Mouse (Mus musculus) C2C12 (cell line): ENCODE measurements around the gene Gng7. TPM values are rescaled to one million over a fixed set of nuclear protein-coding genes. Genes with fewer than 3 reads are reported as not detected.
"Not testable (repeated sequence)": the region's sequence is repeated elsewhere in the genome, so short reads cannot be mapped to it uniquely, and the experiment has no call there.

Experiments
- H3K27me3 ChIP-seq: one replicate; pipeline ENCODE4 v1.6.1; 2011; ENCODE audit not compliant: control insufficient read depth, insufficient read depth, insufficient read length
- H3K36me3 ChIP-seq: one replicate; pipeline ENCODE4 v1.6.1; 2011; ENCODE audit not compliant: control insufficient read depth, insufficient read depth
- H3K4me3 ChIP-seq: one replicate; pipeline ENCODE4 v1.5.1; 2011; ENCODE audit warnings: mild to moderate bottlenecking, control low read depth; ENCODE audit not compliant: poor library complexity, insufficient read depth, severe bottlenecking
- H3K79me2 ChIP-seq: one replicate; pipeline ENCODE4 v1.6.1; 2011; ENCODE audit not compliant: control insufficient read depth, insufficient read depth
- H3K79me3 ChIP-seq: one replicate; pipeline ENCODE4 v1.6.1; 2011; ENCODE audit warnings: low read depth, control low read depth
- H3ac ChIP-seq: one replicate; pipeline ENCODE3; 2011; ENCODE audit warnings: low read depth; ENCODE audit not compliant: control insufficient read depth, insufficient read length
- CEBPB ChIP-seq: IDR thresholded peaks from one replicate; pipeline ENCODE4 v1.6.1; 2011; ENCODE audit warnings: low read depth, mild to moderate bottlenecking, control low read depth, moderate library complexity
- CTCF ChIP-seq: IDR thresholded peaks from one replicate; pipeline ENCODE4 v1.5.1; 2011; ENCODE audit not compliant: control insufficient read depth, insufficient read depth, insufficient read length
- FOSL1 ChIP-seq: IDR thresholded peaks from one replicate; pipeline ENCODE4 v1.8.0; 2011; ENCODE audit warnings: mild to moderate bottlenecking, low read length; ENCODE audit not compliant: poor library complexity, insufficient read depth, severe bottlenecking
- MAX ChIP-seq: IDR thresholded peaks from one replicate; pipeline ENCODE4 v1.6.1; 2011; ENCODE audit warnings: mild to moderate bottlenecking, control low read depth
- MYOD1 ChIP-seq: IDR thresholded peaks from one replicate; pipeline ENCODE4 v1.6.1; 2011; ENCODE audit warnings: low read depth; ENCODE audit not compliant: control insufficient read depth, insufficient read length
- MYOG ChIP-seq: IDR thresholded peaks from one replicate; pipeline ENCODE4 v1.6.1; 2011; ENCODE audit not compliant: control insufficient read depth, insufficient read length; ENCODE audit errors: extremely low read depth
- USF1 ChIP-seq: IDR thresholded peaks from one replicate; pipeline ENCODE4 v1.6.1; 2011; ENCODE audit warnings: low read depth, mild to moderate bottlenecking, control low read depth, moderate library complexity
- polyA plus RNA-seq: library from polyadenylated mRNA; unstranded; fragments of >200 nt; fragmentation: generic; extraction: Trizol; gene quantifications from one replicate; pipeline ENCODE4 v1.2.1, GENCODE M21; 2012; ENCODE audit warnings: missing spikeins

Gene Gng7
- polyA plus RNA-seq, 1 experiment, result 0.25 TPM

GRCm38 (mm10) chr10:81055169-81055568 is 40.4 kb upstream of the Gng7 start:
- H3K79me2 ChIP-seq, result peaks cover 81% of the 10 kb centered on the region
- H3ac ChIP-seq, result no peak overlapping the region
- no peak overlapping the region for H3K4me3 ChIP-seq
- H3K79me3 ChIP-seq, result peaks cover 67% of the 10 kb centered on the region
- no peaks in the 10 kb centered on the region for H3K27me3 ChIP-seq
- no peak for TF ChIP-seq CEBPB
- no peak for TF ChIP-seq MYOG
- no peak for TF ChIP-seq FOSL1
- TF ChIP-seq MAX, result no peak
- no peak for TF ChIP-seq USF1
- no peak for TF ChIP-seq MYOD1
- no peak for TF ChIP-seq CTCF
- H3K36me3 ChIP-seq, result peaks cover 26% of the 10 kb centered on the region

DNA sequence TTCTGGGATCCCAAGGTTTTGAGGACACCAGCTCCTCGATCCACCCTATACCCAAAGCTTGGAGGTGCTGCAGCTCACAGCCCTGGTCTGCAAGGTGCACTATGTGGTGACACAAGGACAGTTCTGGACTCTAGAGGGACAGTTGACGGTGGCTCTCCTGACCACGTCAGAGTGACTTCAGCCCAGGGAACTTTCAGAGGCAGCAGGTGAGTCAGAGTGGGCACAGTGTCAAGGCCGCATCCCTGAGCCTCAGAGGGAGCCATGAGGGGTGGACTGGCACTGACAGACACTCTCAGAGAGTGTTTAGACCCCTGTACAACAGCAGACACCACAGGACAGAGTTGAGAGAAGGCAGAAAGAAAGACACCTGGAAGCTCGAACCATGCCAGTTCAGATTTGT is 37.8 kb upstream of the Gng7 start:
- H3K27me3 ChIP-seq, result no peaks in the 10 kb centered on the region
- peaks cover 44% of the 10 kb centered on the region for H3K79me3 ChIP-seq
- peaks cover 55% of the 10 kb centered on the region for H3K79me2 ChIP-seq
- H3K4me3 ChIP-seq, result no peak overlapping the region
- peaks cover 50% of the 10 kb centered on the region for H3K36me3 ChIP-seq
- TF ChIP-seq CTCF (no peak), CEBPB (no peak)
- no peak overlapping the region for H3ac ChIP-seq

- H3ac ChIP-seq, result no peak overlapping the region
- H3K79me3 ChIP-seq, result peaks cover 30% of the 10 kb centered on the region
- H3K79me2 ChIP-seq, result peaks cover 41% of the 10 kb centered on the region
- no peak overlapping the region for H3K4me3 ChIP-seq
- TF ChIP-seq CTCF, result no peak
- TF ChIP-seq MYOD1, result no peak
- no peak for TF ChIP-seq FOSL1
- no peak for TF ChIP-seq MAX
- TF ChIP-seq MYOG, result no peak
- no peak for TF ChIP-seq USF1
- TF ChIP-seq CEBPB, result no peak
- H3K36me3 ChIP-seq, result peaks cover 62% of the 10 kb centered on the region
- H3K27me3 ChIP-seq, result no peaks in the 10 kb centered on the region
Measured at GRCm38 (mm10) chr10:81051133-81051532, 36.4 kb upstream of the Gng7 start.

DNA sequence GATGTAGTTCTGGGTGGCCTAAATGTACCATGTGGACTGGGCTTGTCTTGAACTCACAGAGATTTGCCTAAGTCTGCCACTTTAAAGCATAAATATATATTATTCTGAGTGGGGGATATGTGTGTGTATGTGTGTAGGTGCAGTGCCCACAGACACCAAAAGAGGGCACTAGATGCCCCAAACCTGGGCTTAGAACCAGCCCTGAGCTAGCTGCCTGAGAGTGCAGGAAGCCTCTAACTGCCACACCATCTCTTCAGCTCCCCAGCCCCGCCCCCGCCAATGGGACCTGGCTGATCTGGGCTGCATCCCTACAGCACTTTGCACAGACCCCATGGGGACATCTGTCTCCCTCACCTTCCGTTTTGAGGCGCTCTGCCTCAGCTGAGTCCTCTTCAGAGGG is 35.9 kb upstream of the Gng7 start:
- TF ChIP-seq CEBPB (no peak), CTCF (peak; percentile 17)
- H3K79me3 ChIP-seq, result peaks cover 25% of the 10 kb centered on the region
- H3K27me3 ChIP-seq, result no peaks in the 10 kb centered on the region
- peaks cover 36% of the 10 kb centered on the region for H3K79me2 ChIP-seq
- H3K36me3 ChIP-seq, result peaks cover 64% of the 10 kb centered on the region
- no peak overlapping the region for H3K4me3 ChIP-seq
- H3ac ChIP-seq, result no peak overlapping the region

DNA sequence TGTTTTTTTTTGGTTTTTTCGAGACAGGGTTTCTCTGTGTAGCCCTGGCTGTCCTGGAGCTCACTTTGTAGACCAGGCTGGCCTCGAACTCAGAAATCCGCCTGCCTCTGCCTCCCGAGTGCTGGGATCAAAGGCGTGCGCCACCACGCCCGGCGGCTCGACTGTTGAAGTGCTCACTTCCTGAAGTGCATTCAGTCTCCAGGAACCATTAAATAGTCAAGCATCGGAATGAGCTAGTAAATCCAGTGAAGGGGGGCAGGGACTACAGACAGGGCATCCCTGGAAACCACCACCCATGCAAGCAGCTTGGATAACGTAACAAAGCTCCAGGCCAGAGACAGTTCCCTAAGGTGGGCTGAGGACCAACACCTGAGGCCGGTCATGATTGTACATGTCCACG is 30.5 kb upstream of the Gng7 start:
- not testable (repeated sequence) for H3K4me3 ChIP-seq, H3K79me3 ChIP-seq, H3ac ChIP-seq, H3K27me3 ChIP-seq, H3K79me2 ChIP-seq
- peaks cover 58% of the 10 kb centered on the region for H3K36me3 ChIP-seq

DNA sequence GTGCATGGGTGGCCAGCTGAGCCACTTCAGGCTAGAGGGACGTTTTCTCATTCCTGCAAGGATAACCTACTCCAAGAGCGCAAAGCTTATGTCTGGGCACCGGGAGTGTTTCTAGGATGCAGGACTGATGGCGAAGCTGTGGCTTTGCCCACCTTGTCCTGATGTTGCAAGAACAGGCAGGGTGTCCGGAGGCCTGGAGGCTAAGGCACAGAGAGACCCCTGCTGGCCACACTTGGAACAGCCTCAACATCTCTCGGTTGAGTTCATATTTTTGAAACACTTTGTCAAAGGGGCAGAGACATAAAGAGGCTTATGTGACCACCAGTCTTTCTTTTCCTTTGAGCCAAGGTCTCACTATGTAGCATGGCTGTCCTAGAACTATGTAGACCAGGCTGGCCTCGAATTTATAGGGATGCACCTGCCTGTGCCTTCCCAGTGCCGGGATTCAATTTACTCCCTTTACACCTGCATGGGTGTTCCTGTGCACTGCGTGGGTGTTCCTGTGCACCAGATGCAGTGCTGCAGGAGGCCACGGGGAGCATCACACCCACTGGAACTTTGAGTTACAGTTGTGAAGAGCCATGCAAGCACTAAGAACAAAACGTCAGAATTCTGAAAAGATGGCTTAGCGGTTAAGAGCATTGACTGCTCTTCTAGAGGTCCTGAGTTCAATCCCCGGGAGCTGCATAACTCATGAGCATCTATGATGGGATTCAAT is 26.9 kb upstream of the Gng7 start:
- Histone ChIP-seq H3K36me3 (peaks cover 23% of the 10 kb centered on the region), H3K27me3 (no peaks in the 10 kb centered on the region), H3K4me3 (no peak overlapping the region), H3K79me3 (no peaks in the 10 kb centered on the region), H3ac (no peak overlapping the region), H3K79me2 (no peaks in the 10 kb centered on the region)
- TF ChIP-seq USF1 (no peak), CEBPB (peak; percentile 82), CTCF (peak; percentile 67)
